Mouse (Mus musculus) MEL-GATA-1-ER (cell line): Measurements from ENCODE around the gene Fmn2.

Experiments
- DNase-seq: peaks from one replicate; pipeline ENCODE4 v3.0.0-alpha.2; 2012; ENCODE audit warnings: low read depth; ENCODE audit errors: extremely low read depth

Fmn2 gene

DNA sequence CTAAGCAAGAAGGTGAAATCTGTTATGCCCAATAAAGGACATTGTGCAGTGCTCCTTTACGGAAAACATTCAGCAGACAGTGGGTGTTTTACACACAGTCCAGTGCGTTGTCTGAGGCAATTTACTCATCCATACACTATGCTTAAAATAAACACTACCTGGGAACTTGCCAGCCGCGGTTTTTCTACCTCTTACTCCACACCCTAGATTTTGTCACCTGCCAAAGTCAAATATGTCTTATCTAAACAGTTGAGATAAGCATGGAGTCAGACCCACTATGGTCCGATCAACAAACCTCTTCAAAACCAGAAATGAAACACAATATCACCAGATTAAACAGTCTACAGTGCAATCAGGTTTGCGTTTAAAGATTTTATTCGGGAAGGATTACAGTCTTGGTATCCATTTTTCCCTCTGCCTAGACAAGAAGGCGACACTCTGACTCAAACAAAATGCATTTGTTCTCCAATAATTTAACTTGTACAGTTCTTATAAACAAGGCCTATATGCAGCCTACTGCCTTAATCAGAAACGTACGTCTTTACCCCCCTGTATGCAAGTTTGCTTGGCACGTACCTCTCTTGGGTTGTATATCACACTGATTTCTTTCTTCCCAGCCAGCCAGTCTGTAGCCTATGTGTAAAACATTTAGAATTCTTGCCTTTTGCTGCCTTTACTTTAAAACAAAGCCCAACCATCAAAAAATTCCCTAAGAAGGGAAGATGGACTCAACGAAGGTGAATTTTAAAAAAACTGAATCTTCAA, 158.0 kb downstream of the Fmn2 start:
- DNase-seq, result no peak

DNA sequence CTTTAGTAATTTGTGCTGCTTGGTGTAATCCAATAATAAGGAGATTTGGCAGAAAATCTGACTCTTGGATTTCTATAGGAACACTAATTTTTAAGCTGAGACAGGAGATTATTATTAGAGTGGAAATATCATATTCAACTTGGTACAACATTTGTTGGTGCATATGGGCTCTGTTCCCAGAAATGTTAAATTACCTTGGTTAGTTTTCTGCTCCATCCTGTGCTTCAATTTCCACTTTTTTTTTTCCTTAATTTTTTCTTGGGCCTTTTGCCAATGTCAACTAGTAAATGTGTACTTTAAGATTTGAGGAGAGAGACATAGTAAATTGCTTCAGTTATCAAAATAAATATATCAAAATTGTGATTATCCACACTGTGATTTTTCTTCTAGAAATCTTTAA, 163.5 kb downstream of the Fmn2 start:
- no peak for DNase-seq

DNA sequence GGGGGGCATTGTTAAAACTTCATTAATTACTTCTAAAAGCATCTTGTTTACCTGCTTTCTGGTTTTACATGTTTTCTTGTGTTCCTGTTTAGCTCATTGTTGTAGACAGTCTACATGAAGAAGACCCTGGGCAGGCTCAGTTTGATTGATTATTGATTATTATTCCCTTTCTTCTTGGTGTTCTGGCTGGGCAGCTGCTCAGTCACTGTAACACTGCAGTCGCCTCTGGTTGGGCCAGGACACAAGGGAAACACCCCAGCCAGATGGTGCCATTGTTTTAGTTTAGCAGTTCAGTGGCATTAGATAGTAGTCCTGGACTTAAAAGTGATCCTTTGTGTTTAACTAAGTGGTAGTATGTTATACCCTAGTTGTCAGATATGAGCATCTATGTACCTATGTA, 167.5 kb downstream of the Fmn2 start:
- DNase-seq, result no peak

DNA sequence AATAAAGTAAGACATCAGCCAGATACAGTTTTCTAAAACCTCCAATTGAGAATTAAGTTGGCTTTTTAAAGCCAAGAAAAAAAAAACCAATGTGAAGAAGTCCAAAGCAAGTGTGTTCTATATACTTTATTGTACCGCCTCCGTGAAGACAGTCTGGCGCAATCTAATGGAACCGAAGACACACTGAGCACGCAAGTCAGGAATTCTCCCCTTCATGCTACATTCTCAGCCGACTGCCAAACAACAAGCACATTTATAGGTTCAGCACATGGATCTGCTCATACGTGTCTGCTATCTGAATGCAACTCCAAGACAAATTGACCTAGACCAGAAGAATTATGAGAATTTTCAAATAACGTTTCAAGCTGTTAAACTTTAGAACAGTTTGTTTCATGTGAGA, 169.2 kb downstream of the Fmn2 start:
- no peak for DNase-seq

DNA sequence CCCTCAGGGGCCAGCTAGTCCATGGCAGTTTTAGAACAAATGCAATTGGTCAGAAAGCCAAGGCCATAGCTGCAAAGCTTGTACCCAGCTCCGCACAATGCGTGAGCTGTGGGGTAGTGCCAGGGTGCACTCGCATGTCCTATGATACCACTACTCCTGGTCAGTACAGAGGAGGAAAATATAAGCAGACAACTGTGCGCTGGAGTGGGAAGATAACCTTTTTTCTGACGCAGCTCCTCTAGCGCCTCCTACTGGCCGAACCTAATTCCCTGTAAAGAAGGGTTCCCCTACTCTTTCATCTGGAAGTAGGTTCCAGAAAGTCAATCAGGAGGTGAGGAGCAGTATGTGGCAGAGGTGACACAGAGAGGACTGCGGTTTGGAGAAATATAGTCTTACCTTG, 173.0 kb downstream of the Fmn2 start:
- DNase-seq, result no peak

DNA sequence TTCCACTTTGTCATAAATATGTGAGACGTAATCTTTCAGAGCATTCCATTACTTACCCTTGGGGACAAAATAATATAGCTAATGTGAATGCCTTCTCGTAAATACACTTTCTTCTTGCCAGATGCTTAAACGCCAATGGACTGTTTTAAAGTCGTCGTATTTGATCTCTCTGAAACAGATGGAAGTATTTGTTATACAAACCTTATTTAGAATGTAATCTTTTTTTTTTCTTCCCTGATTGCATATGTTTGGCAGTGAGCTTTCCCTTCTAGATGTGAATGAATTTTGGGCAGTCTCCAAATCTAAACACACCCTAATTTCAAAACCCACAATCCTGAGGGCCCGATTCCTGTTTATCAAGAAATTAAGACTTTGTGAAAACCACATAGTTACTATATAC, 173.7 kb downstream of the Fmn2 start:
- no peak for DNase-seq

DNA sequence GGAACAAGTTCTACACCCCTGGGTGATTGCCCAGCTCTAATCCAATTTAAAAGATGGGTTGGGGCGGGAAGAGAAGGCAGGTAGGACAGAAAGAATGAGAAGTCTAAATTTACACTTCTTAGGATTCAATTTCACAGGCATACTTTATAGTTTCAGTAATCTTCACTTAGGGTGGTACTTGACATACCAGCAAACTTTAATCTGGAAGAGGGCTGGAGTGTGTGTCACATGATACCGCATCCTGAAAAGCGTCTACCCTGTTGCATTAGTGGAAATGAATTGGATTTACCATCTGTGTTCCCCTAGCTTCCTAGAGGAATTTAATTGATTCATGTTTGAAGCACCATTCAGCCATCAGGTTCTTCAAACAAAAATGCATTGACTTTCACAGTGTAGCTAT, 174.6 kb downstream of the Fmn2 start:
- DNase-seq, result no peak

DNA sequence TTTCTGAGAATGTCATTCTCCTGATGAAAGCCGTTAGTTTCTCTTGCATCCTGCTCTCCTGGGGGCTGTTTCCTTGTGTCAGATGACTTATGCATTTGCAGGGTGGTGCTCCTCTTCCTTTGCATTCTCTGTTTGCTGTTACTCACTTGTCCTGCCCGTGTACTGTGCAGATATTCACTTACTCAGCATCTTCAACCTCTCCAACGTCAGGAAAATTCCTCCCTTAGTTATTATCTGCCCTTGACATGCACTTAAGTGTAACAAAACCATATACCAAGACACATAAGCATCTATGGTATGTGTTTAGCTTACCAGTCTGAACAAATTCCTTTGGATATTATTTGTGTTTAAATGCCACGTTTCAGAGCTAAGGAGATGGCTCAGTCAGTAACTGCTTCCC, 175.6 kb downstream of the Fmn2 start:
- no peak for DNase-seq

DNA sequence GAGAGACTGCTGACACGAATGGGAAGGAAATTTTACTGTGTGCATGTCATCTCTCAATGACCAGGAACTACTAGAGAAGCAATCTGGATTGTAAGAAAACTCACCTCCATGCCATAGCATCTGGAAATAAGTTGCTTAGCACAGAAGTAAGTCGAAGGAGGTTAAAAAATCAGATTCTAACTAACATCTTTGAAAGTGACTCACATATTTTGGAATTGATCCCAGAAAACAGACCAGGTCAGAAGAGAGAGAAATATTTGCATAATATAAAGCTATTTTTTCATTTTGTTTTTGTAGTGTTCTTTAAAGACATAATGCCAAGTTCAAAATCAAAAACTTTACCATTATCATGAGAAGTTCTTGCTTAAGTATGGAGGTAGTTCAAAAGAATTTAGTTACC, 187.7 kb downstream of the Fmn2 start:
- no peak for DNase-seq

DNA sequence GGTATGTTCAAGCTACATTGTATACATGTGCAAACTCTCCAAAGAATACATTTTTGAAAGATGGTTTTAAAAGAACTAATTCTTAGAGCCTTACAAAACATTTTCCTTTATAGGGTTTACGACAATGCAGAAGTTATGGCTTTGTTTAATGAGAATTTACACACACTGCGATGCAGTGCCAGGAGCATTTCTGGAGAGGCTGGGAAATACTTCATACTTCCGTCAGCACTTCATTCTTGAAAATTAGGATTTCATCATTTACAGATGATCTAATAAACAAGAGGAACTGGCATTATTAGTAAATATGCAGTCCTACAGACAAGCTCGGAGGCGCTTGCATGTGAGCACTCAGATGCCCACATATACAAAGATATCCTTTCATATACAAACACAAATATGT, 199.2 kb downstream of the Fmn2 start:
- no peak for DNase-seq

DNA sequence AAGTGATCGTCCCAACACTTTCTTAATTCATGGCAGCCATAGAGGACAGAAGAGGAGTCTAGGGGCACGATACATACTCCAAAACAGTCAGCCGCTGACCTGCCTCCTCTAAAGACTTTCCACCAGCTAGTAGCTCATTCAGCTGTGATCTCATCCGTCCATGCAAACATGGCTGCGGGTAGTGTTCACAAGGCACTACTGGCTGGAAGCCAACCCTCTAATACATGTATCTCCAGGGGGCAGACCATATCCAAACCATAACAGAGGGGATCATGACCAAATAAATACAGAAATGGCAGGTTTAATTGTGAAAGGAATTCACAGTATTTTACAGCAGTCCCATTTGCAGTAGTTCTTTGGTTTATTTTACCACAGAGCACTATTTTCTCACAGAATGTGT, 200.2 kb downstream of the Fmn2 start:
- no peak for DNase-seq

DNA sequence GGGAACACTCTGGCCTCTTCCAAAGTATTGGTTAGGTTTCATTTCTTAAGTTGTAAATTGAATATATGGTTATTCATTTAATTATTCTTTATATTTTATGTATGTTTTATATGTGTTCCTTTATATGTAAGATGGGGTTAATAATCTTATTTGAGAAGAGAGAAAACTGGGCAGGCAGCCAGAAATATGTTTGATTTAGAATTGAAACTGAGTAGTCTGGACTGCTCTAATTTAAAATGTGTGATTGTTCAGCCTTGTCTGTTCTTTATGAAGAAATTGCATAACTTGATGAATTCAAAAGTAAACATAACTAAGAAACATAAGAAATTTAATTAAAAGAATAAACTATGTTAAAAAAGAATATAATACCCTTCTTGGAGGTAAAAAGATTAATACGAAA, 202.3 kb downstream of the Fmn2 start:
- DNase-seq, result no peak

DNA sequence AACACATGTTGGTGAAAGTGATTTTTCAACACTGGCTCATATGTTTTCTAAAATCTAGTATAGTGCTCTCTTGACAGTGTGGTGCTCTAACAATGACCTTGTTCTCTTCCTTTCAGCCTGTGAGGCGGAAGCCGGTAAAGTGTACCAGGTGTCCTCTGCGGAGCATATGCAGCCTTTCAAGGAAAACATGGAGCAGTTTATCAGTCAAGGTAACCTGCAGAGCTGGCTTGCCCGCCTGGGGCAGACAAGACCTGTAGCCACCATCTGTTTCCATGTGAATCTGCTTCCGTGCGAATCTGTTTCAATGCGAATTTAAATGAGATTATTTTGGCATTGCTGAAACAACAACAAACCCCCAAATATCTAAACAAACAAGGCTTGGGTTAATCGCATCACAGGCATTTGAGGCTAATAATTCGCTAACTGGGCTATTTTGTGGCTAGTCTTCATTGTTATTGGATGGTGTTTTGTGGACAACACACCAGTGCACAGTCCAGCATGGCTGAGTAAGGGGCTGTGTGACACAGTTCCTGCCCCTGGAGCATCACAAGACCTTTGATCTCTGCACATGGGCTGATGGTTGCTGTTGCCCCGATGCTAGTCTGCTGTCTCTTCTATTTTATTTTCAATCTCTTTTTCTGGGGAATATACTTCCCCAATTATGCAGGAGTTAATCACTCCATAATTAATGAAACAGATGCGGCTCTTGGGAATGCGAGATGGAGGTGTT, 218.3 kb downstream of the Fmn2 start:
- no peak for DNase-seq

DNA sequence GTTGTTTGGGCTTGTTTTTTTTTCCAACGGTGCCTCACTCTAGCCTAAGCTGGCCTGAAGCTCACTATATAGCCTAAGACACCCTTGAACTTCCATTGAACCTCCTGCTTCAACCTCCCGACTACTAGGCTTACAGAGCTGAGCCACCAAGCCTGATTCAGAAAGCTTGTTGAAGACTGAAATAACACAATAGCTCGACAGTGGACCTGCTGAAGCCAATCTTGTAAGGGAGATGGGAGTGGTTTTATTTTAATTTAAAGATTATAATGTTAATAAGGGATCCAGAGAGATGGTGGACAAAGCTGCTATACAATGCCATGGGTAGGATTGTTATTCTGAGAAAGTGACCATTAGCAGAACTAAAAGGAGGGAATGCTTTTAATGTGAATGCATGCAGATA, 227.1 kb downstream of the Fmn2 start:
- no peak for DNase-seq

DNA sequence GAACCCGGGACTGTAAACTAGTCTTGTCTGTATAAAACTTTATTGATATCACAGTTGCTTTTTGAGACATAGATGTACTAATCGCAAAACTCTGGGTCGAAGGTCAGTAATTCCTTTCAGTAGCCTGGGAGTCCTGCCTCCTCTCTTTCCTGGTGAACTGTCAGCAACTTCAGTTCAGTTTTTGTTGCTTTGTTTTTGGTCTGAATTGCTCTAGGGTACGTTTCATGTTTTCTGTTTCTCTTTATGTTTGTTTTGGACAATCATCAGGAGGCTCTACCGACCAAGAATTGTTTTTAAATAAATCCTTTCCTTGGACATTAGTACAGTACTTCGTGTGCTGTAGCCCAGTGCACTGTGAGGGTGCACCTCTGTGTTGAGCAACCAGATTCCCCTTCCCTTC, 231.1 kb downstream of the Fmn2 start:
- no peak for DNase-seq

DNA sequence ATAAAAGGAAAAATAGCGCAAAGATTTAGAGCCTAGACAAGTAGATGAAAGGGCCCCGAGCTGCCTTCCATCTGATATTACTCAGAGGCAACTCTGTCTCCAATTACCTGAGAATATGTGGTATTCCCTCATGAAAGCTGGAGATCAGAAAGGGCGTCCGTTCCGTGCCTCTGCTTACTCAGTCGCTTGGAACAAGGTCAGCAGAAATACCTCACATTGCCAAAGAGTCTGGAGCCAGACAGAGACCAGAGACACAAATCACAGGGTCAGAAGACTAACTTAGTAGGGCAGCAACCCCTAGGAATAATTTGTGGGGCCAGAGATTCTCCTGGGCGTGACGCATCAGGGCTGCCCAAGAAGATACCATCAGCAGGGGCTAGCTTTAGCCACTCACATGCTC, 237.3 kb downstream of the Fmn2 start:
- no peak for DNase-seq

DNA sequence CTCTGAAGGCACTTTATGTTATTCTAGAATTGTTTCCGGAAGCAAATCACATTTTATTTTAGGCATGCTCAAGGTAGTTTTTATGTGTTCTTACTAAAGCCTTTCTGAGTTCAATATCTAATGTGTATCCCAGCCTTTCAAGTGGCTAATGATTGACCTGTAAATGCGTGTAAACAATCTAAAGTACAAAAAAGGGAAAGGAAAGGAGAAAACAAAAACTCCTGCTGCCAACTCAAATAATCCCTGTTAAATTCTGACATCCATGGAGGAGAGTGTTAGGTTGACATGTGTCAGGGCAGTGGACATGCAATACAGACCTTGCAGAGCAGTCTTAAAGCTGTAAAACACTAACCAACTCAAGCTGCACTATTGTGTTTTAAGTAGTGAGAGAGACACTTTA, 241.0 kb downstream of the Fmn2 start:
- DNase-seq, result no peak

DNA sequence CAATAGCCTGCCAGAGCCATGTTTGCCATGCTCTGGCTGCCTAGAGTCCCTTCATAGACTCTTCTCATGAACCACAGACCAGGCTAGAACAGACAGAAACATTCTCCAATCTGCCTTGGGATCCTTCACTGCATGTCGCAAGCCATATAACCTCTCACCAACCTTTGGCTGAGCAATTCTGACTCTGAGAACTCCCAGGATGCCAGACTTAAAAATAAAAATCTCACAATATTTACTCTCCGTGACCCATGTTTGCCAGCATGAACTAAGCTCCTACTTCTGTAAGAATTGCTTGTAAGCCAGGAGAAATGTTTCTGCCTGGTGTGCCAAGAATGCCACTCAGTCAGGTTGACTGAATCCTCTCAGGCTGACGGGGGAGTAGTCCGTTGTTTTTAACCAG, 246.9 kb downstream of the Fmn2 start:
- DNase-seq, result no peak

DNA sequence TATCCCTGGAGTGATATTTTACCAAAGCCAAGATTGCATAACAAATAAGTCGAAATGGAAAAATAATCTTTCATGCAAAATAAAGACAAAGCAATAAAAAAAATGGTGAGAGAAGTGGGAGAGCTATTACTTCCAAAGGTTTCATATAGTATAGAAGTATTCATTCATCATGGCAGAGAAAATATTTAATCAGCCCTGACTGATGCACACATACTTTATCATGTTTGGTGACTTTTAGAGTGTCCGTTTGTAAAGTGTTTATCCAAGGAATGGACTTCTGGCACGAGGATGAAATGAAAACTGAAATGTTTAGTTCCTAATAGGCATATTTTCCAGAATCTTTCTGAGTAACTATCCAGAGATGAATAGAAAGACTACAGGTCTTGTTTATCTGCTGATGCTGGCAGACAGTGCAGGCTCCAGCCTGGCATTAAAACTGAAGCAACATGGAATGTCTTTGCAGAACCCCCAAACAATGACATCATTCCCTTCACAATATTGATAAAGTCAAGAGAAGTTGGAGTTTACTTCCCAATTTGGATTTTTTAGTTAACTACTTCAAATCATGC, 249.4 kb downstream of the Fmn2 start:
- DNase-seq, result no peak

DNA sequence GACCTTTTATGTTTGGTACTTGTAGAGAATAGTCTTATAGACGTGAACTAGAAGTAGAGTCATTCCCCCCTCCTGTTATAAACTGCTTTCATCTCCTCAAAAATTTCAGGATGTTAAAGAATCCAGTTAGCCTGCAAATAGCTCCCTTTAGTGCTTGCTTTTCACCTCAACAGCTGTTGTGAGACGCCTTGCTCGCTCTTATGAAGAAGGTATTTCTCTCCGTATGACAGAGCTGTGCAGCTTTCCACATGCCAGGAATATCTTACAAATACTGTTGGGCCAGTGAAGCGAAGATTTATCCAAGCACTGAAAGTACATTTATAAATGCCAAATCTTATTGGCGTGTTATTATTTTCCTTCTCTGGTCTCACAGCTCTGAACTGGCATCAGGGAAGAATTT, 257.7 kb downstream of the Fmn2 start:
- DNase-seq, result no peak

DNA sequence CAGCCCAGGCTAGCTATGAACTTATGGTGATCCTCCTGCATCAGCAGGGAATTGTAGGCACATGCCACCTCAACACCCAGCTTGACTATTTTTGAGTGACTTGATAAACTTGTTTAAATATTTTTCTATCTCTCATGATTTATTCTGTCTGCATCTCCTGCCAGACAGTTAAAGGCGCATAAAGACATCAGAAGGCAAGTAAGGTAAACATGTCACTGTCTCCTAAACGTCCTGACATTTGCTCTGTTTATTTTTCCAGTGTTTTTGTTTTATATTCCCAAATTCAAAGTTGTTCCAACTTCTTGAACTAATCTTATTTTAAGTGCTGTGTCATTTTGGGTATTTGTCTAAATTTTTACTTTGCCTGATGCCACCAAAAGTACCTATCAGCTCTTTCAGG, 264.1 kb downstream of the Fmn2 start:
- no peak for DNase-seq

DNA sequence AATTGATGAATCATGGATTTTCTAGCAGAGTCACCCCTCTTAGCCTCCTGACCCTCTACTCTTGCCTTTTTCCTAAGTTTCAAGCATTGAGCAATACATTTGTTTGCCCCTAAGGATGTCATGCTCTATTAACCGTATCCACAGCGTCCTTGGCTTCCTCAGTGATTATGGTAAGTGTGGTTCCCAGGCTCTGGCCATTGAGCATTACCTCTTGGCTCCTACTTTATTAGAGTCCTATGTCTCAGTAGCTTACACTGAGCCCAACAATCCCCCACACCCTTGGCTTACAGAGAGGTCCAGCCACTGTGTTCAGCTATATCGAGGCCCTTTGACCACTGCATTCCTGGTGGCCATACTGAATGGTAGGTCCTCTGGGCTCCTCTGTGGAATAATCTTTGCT, 265.2 kb downstream of the Fmn2 start:
- DNase-seq, result no peak

DNA sequence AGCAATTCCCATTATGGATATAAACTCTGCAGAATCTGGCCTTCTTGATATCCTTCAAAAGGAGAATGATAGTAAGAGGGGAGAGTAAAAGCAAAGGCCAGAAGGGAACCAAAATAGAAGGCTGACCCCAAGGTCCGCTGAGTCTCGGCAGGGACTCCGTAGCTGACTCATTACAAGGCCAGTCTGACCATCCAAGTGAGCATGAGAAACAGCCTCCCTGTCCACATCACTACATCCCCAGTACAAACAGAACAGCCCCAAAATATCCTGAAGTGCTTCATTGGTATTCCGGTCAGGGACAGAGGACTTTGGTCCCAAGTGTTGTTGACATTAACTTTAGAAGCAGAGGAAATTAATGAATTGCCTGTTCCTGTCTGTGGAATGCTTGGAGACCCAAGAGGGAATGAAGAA, 270.3 kb downstream of the Fmn2 start:
- no peak for DNase-seq
